Mouse (Mus musculus) midbrain, embryonic 10.5 days (tissue): ENCODE measurements around the gene Esrp2. TPM values are rescaled to one million over a fixed set of nuclear protein-coding genes. Genes with fewer than 3 reads are reported as not detected.

Experiments used
- DNase-seq: peaks from one replicate; pipeline ENCODE4 v3.0.0-alpha.2; 2017; ENCODE audit warnings: low spot score
- H3K27ac ChIP-seq: fragments of 300-500 bp; sonication (generic); replicated peaks from 2 replicates; pipeline ENCODE4 v1.5.1; 2016; ENCODE audit warnings: mild to moderate bottlenecking
- H3K27me3 ChIP-seq: fragments of 300-500 bp; sonication (generic); 2 replicates; pipeline ENCODE4 v1.6.1; 2016; ENCODE audit warnings: low read depth, mild to moderate bottlenecking; ENCODE audit not compliant: poor library complexity, severe bottlenecking
- H3K36me3 ChIP-seq: fragments of 300-500 bp; sonication (generic); 2 replicates; pipeline ENCODE4 v1.6.1; 2016; ENCODE audit warnings: mild to moderate bottlenecking, moderate library complexity
- H3K4me1 ChIP-seq: fragments of 300-500 bp; sonication (generic); 2 replicates; pipeline ENCODE4 v1.6.1; 2016
- H3K4me3 ChIP-seq: fragments of 300-500 bp; sonication (generic); 2 replicates; pipeline ENCODE4 v1.5.1; 2016; ENCODE audit warnings: mild to moderate bottlenecking, moderate library complexity
- H3K9me3 ChIP-seq: fragments of 300-500 bp; sonication (generic); replicated peaks from 2 replicates; pipeline ENCODE4 v1.6.1; 2016; ENCODE audit warnings: mild to moderate bottlenecking
- WGBS: fragments of 180-500 bp; shearing (Covaris S2); methylation state at CpG from one replicate; pipeline ENCODE4 v1.1.7; 2016; 5-methylcytosine and 5-hydroxymethylcytosine counted together
- polyA plus RNA-seq: library from polyadenylated mRNA; unstranded; fragments of >200 nt; fragmentation: Nextera tagmentation; extraction: Ambion mirVana; gene quantifications from 2 replicates; pipeline ENCODE4 v1.2.1, GENCODE M21; 2016

The Esrp2 gene
- polyA plus RNA-seq, 1 experiment from 2014 or later: 2.0 TPM

DNA sequence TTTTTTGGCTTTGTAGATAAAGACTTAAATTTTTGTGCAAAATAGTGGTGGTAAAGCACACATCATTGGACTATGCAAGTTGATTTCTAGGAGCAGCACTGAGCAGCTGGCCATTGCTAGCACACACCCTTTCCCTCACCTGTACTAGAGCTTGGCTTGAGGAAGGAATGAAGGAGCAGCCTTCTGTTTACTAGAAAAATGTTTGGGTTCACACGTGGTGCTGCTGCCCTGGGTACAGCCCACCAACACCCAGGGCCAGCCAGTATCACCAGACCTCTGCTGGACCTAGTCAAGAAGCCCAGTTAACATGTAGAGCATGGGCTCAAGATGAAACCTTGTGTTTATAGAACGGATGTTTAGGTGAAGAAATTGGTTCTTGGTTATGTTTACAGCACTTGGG, 6.8 kb downstream of the Esrp2 start:
- DNase-seq: no peak
- Histone ChIP-seq H3K27ac (no peak overlapping the region), H3K4me3 (no peak overlapping the region), H3K9me3 (no peaks in the 10 kb centered on the region), H3K36me3 (peaks cover 68% of the 10 kb centered on the region), H3K27me3 (peaks cover 31% of the 10 kb centered on the region), H3K4me1 (peaks cover 4% of the 10 kb centered on the region; the same call in 1 of the 2 replicates)
- 88% methylated on average over 2 of the region's 2 CpGs for WGBS

DNA sequence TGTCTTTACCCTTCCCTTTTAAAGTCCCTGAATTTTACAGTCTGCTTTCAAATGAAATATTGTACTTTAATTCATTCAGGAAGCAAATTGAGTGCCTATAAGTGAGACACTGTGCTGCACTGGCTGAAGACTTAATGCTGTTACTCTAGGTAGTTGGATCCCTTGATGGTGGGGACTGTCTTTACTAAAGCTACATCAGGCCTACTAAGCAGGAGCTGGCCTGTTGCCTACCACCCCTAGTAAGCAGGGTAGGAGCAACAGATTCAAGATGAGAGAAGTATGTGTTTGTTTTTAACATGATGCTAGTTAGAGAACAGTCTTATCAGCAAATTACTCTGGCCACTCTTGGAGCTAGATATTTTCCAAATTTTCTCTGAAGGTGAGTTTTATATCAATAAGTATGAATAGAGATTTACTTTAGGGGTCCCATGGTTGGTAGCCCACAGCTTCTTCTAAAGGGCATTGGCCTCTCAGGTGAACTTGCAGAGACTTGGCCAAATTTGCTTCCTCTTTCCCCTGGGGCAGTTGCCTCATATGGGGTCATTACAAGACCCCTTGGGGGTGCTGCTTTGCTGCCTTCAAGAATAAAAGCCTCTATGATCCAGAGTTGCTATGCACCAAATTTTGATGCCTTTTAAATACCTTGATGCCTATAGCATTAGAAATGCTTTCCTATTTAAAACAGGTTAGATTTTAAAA, 7.4 kb downstream of the Esrp2 start:
- peaks cover 25% of the 10 kb centered on the region for H3K27me3 ChIP-seq
- no peak overlapping the region for H3K4me3 ChIP-seq
- no peaks in the 10 kb centered on the region for H3K9me3 ChIP-seq
- no peak for DNase-seq
- H3K36me3 ChIP-seq: peaks cover 68% of the 10 kb centered on the region
- H3K27ac ChIP-seq: no peak overlapping the region
- no peaks in the 10 kb centered on the region for H3K4me1 ChIP-seq

DNA sequence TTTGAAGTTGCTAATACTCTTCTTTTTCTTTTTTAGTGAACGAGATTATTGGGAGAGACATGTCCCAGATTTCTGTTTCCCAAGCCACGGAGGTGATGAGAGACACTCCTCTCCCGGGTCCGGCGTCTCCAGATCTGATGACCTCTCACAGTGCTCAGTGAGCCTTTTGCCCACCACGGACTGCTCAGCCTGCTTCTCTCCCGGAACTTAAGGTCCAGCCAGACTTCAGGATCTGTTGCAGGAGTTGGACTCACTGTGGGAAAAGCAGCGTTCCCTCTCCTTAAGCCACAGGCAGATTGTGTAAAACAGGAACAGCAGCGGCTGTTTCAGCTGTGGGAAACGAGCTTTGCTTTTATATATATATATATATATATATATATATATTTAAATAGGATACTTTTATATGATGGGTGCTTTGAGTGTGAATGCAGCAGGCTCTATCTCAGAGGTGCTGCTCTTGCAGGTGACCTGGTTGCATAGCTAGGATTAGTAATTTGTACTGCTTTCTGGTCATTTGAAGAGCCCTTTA, 8.8 kb downstream of the Esrp2 start:
- Histone ChIP-seq H3K27me3 (peaks cover 10% of the 10 kb centered on the region), H3K36me3 (peaks cover 71% of the 10 kb centered on the region), H3K4me3 (no peak overlapping the region), H3K9me3 (no peaks in the 10 kb centered on the region), H3K4me1 (no peaks in the 10 kb centered on the region), H3K27ac (no peak overlapping the region)
- DNase-seq: no peak
- WGBS: 94% methylated on average over 10 of the region's 10 CpGs

DNA sequence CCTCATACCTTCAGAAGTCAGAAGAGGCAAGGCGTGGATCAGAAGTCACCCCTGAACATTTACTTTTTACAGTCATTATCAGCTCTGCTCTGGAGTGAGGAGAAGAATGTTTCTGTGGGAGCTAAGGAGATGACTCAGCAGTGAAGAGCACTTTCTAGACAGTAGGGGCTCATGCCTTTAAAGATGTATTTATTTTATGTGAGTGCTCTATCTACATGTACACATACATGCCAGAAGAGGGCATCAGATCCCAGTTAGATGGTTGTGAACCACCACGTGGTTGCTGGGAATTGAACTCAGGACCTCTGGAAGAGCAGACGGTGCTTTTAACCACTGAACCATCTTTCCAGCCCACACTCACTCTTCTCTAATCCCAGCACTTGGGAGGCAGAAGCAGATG, 9.7 kb downstream of the Esrp2 start:
- Histone ChIP-seq H3K4me1 (no peaks in the 10 kb centered on the region), H3K27me3 (peaks cover 2% of the 10 kb centered on the region; the same call in 1 of the 2 replicates), H3K36me3 (peaks cover 67% of the 10 kb centered on the region), H3K9me3 (no peaks in the 10 kb centered on the region), H3K27ac (no peak overlapping the region), H3K4me3 (no peak overlapping the region)
- WGBS: 76% methylated on average over 3 of the region's 3 CpGs
- DNase-seq: no peak

DNA sequence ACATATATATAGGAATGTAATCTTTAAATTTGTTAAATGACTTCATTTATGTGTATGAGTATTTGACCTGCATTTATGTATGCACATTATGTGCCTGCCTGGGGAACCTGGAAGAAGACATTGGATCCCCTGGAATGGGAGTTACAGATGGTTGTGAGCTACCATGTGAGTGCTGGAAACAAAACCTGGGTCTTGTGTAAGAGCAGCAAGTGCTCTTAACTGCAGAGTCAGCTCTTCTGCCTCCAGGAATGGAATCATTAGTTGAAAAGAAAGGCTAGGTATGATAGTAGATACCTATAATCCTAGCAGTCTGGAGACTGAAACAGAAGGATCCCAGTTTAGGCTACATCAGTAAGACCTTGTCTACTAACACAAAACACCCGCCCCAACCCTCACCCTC, 10.7 kb downstream of the Esrp2 start:
- Histone ChIP-seq H3K27ac (no peak overlapping the region), H3K4me1 (no peaks in the 10 kb centered on the region), H3K4me3 (no peak overlapping the region), H3K27me3 (no peaks in the 10 kb centered on the region), H3K9me3 (no peaks in the 10 kb centered on the region), H3K36me3 (peaks cover 63% of the 10 kb centered on the region)
- WGBS: 94% methylated on average over 1 of the region's 1 CpGs
- no peak for DNase-seq

DNA sequence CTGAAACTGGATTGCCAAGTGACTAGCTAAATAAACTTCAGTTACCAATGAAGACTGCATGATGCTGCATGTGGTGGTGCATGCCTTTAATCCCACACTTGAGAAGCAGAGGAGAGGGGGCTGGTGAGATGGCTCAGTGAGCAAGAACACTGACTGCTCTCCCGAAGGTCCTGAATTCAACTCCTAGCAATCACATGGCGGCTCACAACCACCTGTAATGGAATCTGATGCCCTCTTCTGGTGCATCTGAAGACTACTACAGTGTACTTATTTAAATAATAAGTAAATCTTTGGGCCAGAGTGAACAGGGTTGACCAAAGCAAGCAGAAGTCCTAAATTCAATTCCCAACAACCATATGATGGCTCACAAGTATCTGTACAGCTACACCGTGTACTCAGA, 13.3 kb downstream of the Esrp2 start:
- no peaks in the 10 kb centered on the region for H3K4me1 ChIP-seq
- no peak overlapping the region for H3K4me3 ChIP-seq
- 82% methylated on average over 3 of the region's 3 CpGs for WGBS
- H3K27ac ChIP-seq: no peak overlapping the region
- no peaks in the 10 kb centered on the region for H3K27me3 ChIP-seq
- no peak for DNase-seq
- no peaks in the 10 kb centered on the region for H3K9me3 ChIP-seq
- H3K36me3 ChIP-seq: peaks cover 59% of the 10 kb centered on the region

DNA sequence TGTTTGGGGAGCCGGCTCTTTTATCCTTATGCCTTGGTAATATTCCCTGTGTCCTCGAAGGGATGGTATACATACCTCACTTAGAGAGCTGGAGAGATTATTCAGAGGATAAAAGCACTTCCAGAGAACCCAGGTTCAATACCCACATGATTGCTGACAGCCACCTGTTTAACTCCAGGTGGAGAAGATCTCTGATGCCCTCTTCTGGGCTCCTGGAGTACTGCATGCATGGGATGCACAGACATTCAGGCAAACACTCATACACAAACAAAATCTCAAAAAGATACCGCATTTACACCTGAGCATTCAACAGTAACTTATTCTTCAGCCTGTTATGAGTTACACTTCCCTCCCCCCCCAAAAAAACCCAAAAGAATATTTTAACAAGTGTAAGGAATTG, 20.9 kb downstream of the Esrp2 start:
- H3K27ac ChIP-seq: no peak overlapping the region
- peaks cover 76% of the 10 kb centered on the region for H3K36me3 ChIP-seq
- no peaks in the 10 kb centered on the region for H3K9me3 ChIP-seq
- peak; percentile 24 for DNase-seq
- H3K4me3 ChIP-seq: no peak overlapping the region
- 95% methylated on average over 3 of the region's 3 CpGs for WGBS
- no peaks in the 10 kb centered on the region for H3K27me3 ChIP-seq
- no peaks in the 10 kb centered on the region for H3K4me1 ChIP-seq

DNA sequence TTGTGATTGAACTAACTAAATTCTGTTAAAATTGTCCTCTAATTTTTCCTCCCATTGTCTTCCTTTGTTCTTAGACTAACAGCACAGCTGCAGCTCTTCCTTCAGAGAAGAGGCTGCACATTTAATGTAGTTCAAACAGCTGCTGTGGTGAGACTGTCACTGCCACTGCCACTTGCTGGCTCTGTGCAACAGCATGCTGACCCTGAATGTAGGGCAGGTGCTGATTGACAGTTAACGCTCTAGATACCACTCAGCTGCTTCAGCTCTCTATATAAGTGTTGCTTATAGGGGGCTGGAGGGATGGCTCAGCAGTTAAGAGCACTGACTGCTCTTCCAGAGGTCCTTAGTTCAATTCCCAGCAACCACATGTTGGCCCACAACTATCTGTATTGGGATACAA, 24.3 kb downstream of the Esrp2 start:
- Histone ChIP-seq H3K4me1 (no peaks in the 10 kb centered on the region), H3K36me3 (peaks cover 87% of the 10 kb centered on the region), H3K9me3 (no peaks in the 10 kb centered on the region), H3K27me3 (no peaks in the 10 kb centered on the region), H3K4me3 (no peak overlapping the region), H3K27ac (no peak overlapping the region)
- DNase-seq: no peak
- WGBS: 94% methylated on average over 1 of the region's 1 CpGs

DNA sequence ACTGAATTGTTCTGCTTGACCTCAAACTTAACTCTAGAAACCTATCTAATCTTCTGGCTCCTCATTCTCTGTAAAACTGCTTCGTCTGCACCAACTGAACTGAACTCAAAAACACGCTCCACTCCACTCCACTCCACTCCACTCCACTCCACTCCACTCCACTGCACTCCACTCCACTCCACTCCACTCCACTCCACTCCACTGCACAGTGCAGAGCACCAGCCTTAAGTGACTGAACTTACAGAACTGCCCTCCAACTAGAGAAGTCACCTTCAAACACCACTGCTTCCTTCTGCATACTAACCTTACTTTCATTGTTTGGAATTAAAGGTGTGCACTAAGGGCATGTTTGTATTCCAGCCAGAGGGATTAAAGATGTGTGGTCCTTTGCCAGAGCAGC, 24.7 kb downstream of the Esrp2 start:
- 91% methylated on average over 2 of the region's 2 CpGs for WGBS
- Histone ChIP-seq H3K4me1 (no peaks in the 10 kb centered on the region), H3K27me3 (no peaks in the 10 kb centered on the region), H3K36me3 (peaks cover 84% of the 10 kb centered on the region), H3K27ac (no peak overlapping the region), H3K9me3 (no peaks in the 10 kb centered on the region), H3K4me3 (no peak overlapping the region)
- no peak for DNase-seq

DNA sequence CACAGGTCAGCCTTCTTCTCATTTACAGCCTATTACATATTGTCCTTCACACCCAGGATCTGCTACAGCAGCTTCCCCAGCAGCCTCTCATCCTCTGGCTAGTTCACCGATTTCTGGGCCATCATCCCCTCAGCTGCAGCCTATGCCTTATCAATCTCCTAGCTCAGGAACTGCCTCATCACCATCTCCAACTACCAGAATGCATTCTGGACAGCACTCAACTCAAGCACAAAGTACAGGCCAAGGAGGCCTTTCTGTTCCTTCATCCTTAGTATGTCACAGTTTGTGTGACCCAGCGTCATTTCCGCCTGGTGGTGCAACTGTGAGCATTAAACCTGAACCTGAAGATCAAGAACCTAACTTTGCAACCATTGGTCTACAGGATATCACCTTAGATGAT, 28.0 kb downstream of the Esrp2 start:
- H3K27ac ChIP-seq: no peak overlapping the region
- no peaks in the 10 kb centered on the region for H3K27me3 ChIP-seq
- H3K9me3 ChIP-seq: no peaks in the 10 kb centered on the region
- WGBS: 95% methylated on average over 3 of the region's 3 CpGs
- H3K4me3 ChIP-seq: no peak overlapping the region
- H3K4me1 ChIP-seq: no peaks in the 10 kb centered on the region
- peaks cover 76% of the 10 kb centered on the region for H3K36me3 ChIP-seq
- no peak for DNase-seq

DNA sequence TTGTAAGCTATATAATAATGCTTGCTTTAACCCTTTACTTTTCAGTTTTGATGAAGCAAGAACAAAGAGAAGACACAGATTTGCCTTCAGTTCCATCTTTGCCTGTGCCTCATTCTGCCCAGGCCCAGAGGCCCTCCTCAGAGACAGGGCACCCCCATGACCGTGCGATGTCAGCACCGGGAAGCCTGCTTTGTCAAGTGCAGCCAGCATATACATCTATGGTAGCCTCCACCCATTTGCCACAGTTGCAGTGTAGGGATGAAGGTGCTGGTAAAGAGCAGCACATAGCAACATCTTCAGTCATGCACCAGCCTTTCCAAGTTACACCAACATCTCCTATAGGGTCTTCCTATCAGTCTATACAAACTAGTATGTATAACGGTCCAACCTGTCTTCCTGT, 28.7 kb downstream of the Esrp2 start:
- no peak for DNase-seq
- WGBS: 99% methylated on average over 4 of the region's 4 CpGs
- peaks cover 79% of the 10 kb centered on the region for H3K36me3 ChIP-seq
- no peak overlapping the region for H3K4me3 ChIP-seq
- no peak overlapping the region for H3K27ac ChIP-seq
- no peaks in the 10 kb centered on the region for H3K9me3 ChIP-seq
- H3K27me3 ChIP-seq: no peaks in the 10 kb centered on the region
- H3K4me1 ChIP-seq: no peaks in the 10 kb centered on the region

DNA sequence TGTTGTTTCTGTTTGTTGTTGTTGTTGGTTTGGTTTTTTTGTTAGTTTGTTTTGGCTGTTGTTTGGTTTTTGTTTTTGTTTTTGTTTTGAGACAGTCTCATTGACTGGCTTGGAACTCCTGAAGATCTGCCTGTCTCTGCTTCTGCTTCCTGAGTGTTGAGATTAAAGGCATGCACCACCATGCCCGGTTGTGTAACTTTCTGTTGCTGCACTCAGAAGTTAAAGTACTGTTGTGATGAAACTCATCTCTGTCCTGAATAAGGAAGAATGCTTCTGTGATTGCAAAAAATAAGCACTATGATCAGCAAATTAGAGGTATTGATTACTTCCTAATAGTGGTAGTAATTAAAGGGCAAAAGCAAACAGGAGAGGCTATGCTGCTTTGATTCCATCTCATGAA, 30.6 kb downstream of the Esrp2 start:
- Histone ChIP-seq H3K27me3 (no peaks in the 10 kb centered on the region), H3K4me3 (no peak overlapping the region), H3K9me3 (no peaks in the 10 kb centered on the region), H3K27ac (no peak overlapping the region), H3K36me3 (peaks cover 83% of the 10 kb centered on the region), H3K4me1 (no peaks in the 10 kb centered on the region)
- no peak for DNase-seq
- WGBS: 88% methylated on average over 1 of the region's 1 CpGs

DNA sequence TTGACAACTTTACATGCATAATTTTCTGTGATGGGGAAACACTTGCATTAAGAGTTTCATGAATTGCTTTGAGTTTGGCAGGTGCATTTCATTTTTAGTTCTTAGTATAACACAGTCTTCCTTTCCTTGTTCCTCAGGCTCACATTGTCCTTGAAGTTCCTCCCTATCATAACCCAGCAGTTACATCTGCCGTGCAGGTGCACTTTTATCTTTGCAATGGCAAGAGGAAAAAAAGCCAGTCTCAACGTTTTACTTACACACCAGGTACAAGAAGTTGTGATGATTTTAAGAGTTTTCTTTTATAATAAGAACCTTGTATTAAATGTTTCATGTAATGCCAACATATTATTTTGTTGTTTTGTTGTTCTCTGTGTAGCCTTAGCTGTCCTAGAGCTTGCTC, 32.9 kb downstream of the Esrp2 start:
- Histone ChIP-seq H3K27me3 (no peaks in the 10 kb centered on the region), H3K4me3 (no peak overlapping the region), H3K4me1 (no peaks in the 10 kb centered on the region), H3K36me3 (peaks cover 81% of the 10 kb centered on the region), H3K9me3 (no peaks in the 10 kb centered on the region), H3K27ac (no peak overlapping the region)
- 93% methylated on average over 2 of the region's 2 CpGs for WGBS
- no peak for DNase-seq

DNA sequence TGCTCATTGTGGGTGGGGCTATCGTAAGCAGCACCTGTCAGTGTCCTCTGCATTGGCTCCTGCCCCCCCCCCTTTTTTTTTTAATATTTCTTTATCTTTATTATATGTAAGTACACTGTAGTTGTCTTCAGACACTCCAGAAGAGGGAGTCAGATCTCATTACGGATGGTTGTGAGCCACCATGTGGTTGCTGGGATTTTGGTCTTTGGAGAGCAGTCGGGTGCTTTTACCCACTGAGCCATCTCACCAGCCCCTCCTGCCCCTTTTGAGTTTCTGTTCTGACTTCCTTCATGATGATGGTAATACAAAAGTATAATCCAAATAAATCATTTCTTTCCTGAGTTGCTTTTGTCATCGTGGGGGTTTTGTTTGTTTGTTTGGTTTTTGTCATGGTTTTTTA, 34.5 kb downstream of the Esrp2 start:
- 93% methylated on average over 4 of the region's 4 CpGs for WGBS
- H3K36me3 ChIP-seq: peaks cover 74% of the 10 kb centered on the region
- no peaks in the 10 kb centered on the region for H3K4me1 ChIP-seq
- H3K9me3 ChIP-seq: no peaks in the 10 kb centered on the region
- H3K4me3 ChIP-seq: no peak overlapping the region
- no peaks in the 10 kb centered on the region for H3K27me3 ChIP-seq
- no peak for DNase-seq
- H3K27ac ChIP-seq: no peak overlapping the region
